Mouse (Mus musculus) CD4-positive helper T cell, adult 2 months (primary cell): ENCODE data around the gene Tbc1d4.

Experiments
- DNase-seq: peaks from one replicate; pipeline ENCODE4 v3.0.0-alpha.2; 2012; ENCODE audit warnings: low read depth, missing footprints, low spot score

Gene Tbc1d4

DNA sequence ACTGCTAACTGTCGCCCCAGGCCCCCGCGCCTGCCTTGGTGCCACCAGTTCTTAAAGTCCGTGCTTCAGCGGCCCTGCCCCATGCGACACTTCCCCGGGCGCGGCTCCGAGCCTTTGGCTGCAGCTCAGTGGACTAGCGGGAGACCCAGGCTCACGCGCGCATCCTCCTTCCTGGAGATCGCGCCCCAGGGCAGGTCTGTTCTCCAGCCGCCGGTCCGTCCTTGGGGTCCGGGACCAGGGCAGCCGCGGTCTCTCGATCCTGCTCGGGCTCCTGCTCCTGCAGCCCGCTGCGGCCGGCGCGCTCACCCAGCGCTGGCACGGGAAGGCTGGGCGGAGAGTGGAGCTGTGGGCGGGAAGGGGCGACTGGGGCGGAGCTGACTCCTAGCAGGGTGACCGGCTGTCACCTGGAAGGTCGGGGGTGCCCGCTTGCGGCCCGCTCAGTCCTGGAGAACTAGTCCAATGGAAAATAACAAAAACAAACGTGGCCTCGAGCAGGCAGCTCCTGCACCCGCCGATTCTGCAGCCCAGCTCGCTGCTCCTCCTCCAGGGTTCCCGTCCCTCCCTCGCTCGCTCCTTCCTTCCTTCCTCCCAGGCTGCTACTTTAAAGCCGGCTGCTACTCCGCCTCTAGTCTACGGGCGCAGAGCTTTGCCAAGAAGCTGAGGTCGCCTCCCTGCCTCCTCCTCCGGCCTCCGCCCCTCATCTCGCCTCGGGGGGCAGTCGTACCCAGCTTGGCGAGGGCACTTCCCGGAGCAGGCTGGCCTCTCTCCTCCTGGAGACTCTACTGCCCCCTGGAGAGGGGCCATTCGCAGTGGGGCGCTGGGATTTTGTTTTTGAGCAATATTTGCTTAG, at the start of gene Tbc1d4:
Gene Tbc1d4 (minus strand): TSS at position 673 of the 850 bp plus-strand sequence.
- DNase-seq: peak; percentile 45

DNA sequence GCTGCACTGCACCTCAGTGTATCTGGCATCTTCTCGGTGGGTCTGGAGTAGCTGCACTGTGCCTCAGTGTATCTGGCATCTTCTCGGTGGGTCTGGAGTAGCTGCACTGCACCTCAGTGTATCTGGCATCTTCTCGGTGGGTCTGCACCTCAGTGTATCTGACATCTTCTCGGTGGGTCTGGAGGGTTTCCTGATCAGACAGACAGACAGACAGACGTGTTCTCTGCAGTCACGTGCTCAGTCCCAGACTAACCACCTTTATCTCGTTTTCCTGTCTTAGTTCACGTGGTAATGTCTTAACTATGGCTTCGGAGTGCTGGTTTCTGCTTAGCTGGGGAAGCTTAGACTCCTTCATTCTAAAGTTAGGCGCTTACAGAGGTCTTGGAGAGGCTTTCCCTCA, 47.3 kb upstream of the Tbc1d4 start:
- peak; percentile 63 for DNase-seq

DNA sequence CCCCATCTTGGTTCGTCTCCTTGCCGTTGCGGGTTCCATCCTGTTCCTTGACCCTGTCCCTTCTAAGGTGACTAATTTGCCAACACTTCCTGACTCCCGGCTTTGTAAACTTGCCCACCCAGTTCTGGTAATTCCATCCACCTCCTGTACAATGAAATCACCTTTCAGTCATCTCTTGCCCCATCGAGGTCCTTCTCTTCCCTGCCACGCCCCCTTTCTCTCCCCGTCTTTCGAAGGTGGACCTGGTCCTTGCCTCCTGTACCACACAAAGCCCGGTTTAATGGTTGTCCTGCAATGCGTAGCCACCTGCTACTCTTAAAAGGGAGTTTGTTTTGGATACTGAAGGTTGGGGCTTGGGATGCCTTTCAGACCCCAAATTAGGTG, 45.5 kb upstream of the Tbc1d4 start:
- no peak for DNase-seq

DNA sequence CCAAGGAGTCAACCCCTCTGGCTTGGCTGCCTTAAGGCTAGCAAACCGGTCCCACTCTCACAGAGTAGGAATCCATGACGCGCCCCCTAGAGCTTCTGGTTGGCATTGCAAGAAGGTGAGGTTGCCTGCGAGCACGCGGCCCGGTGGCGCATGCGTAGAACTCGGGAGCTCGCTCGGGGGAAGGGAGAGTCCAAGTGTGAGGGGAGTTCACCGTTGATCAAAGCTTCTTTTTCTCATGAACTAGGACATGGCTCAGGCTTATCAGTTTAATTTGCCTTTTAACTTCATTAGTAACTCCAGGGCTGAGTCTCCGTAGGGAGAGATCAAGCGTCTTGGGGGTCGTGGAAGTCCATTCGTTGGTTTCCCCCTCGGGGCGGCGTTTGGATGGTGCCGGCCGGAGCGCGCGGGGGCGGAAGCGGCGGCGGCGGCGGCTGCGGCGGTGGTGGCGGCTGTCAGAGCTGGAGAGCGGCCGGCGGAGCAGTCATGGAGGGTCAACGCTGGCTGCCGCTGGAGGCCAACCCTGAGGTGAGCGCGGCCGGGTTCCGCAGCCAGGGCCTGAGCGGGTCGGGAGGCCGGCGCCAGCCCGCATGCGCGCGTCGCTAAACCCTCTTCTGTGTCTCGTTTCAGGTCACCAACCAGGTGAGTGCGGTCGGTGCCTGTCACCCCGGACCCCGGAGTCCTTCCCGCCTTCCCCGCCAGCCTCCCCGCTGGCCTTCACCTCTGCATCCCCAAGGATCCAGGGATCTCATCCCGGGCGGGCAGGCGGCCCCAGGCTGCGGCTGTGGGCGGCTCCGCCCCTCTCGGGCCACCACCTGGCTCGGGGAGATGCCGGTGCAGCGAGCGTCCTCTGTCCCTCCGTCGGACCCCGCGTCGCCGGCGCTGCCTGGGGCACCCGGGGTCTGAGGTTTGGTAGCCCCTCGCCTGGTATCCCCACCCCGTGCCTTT, 44.9 kb upstream of the Tbc1d4 start, which contains the start of gene Uchl3:
Gene Uchl3 (plus strand): TSS at position 387 of the 945 bp plus-strand sequence.
- peak; percentile 90 for DNase-seq

DNA sequence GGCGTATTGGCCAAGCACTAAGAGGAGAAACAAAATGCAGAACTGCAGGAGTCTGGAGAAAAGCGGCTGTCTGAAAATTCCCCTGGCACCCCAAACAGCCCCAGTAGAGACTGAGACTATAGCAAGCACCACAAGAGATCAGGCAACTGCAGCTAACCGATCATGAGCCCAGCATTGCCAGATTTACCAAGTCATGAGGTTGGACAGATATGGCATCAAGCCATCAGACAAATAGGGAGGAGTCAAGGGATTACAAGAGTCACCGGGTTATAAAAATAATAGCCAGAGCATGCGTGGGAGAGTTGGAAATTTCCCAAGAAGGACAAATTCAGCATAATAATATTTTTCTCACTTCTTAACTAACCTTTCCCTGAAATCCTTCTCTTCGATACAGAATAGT, 43.6 kb upstream of the Tbc1d4 start:
- no peak for DNase-seq

DNA sequence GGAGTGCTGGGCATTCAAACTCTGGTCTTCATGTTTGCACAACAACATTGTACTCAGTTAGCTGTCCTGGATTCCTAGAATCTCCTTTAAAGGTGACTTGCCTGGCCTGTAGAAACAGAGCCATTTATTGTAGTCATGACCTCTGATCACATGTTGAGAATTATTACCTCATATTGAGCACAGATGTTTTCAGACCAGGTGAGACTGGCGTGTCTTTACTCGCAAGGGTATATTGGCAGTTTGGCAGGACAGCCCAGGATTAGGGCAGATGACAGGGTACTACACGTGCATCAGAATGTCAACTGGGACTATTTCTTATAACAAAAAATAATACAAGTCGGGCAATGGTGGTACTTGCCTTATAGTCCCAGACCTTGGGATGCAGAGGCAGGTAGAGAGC, 41.6 kb upstream of the Tbc1d4 start:
- no peak for DNase-seq

DNA sequence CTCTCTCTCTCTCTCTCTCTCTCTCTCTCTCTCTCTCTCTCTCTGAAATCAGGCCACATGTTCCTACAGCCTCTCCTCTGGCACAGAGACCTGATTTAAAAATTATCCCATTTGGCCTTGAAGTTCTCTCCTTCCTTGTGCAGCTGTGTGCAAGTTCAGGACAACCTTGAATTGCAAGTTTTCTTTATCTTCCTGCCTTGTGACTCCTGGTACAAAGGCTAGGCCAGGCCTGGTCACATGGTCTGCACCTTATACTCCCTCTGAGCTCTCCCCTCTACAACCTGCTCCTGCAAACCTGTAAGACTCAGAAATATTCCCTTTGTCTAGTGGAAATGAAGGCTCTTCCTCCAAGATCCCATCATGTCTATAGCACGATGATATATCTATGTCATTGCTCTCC, 36.0 kb upstream of the Tbc1d4 start:
- DNase-seq: no peak

DNA sequence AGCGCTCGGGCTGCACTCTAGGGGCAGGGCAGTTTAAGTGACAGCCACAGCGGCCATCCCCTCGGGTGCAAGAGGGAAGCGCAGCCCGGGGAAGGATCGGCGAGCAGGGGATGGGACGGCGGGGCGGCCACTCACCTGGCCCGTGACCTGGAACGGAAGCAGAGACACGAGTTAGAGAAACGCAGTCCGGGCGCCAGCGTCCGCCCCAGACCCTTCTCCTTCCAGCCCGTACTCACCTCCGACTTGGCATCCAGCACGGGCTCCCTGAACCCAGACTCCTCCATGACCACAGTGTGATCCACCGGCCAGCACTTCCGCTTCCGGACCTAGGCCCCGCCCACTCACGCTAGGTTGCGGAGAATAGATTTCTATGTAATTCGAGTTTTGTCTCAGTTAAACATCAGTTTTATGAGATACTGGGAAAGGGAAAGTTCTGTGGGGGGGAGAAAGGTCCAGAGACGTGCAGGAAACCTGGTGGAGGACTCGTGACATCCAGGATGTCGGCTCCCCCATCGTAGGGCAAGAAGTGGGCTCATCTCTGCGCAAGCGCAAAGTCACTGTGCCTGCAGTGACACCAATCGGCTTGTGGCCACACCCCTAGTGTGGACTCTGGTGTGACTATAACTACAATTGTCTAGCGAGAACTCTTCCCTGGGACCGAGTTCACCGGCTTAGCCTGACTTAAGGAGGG, 31.3 kb upstream of the Tbc1d4 start, which contains the start of gene Commd6:
Gene Commd6 (minus strand): TSS at position 534 of the 691 bp plus-strand sequence.
- peak; percentile 91 for DNase-seq

DNA sequence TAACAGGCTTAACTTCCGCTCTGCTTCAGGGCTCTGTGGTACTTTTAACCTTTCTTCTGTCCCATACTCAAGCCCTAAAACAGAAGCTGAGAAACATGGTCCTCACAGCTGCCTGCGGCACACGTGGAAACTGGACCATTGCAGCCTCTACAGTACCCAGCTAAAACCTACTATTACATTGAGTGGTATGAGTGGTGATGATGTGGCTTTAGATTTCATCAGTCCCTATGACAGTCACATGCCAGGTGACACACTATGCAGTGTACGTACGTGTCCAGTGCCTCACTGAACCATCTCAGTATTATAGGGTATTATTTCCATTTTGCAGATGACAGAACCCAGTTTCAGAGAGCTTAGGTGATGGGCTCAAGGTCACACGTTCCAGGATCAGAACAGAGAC, 28.4 kb upstream of the Tbc1d4 start:
- no peak for DNase-seq

DNA sequence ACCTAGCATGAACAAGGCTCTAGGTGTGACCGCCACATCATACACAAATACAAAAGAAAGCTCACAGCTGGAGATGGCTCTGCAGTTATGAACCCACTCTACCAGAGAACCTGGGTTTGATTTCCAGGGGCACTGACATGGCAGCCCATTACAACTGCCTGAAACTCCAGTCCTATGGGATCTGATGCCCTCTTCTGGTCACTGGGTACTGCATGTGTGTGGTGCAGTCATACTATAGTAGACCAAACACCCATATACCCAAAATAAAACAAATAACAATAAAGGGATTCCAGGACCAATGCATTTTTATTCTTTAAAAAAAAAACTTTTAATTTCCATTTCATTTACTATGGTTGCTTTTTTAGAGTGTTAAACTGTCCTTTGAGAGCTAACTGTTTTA, 26.8 kb upstream of the Tbc1d4 start:
- DNase-seq: no peak

DNA sequence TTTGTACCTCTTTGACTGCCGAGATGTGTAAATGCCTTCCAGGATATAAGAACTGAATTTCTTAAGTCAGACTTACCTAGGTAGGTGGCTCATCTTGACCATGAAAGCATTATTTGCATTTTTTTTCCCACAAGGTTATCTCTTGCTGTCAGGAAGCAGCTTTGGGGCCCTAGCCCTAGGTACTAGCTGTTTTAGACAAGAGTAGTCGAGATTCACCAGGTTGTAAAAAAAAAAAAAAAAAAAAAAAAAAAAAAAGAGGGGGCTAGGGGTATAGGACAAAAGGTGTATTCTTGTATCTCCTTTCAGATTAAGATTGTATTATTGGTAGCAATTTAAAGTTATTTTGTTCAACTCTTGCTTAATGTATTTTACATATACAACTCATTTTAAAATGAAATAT, 21.6 kb upstream of the Tbc1d4 start:
- no peak for DNase-seq

DNA sequence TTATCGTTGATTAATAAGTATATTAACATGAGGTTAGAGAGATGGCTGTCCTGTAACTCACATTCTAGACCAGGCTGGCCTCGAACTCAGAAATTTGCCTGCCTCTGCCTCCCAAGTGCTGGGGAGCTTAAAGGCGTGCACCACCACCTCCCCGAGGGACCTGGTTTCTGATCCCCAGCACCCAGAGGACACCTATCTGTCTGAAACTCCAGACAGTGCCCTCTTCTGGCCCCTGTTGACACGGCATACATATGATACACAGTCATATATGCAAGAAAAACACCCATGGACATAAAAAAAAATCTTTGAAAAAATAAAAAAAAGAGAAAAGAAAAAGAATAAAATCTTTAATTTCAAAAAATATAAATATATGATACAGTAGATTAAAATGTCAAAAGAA, 8.7 kb upstream of the Tbc1d4 start:
- DNase-seq: no peak

DNA sequence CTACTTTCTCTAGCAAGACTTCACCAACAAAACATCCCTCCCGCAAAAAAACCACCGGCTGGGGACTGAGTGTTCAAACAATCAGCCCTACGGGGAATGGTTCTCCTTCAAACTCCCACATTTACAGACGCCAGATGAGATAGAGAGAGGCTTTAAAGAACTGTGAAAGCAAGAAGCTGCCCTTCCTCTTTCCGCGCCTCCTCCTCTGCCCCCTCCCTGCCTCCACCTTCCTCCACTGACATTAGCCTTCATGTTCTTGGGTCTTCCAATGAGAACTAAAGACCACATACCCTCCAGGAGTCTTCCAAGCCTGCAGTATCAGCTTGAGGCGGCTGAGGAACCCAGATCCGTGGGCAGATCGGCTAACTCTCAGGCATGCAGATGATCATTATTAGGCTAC, 7.2 kb upstream of the Tbc1d4 start:
- no peak for DNase-seq

DNA sequence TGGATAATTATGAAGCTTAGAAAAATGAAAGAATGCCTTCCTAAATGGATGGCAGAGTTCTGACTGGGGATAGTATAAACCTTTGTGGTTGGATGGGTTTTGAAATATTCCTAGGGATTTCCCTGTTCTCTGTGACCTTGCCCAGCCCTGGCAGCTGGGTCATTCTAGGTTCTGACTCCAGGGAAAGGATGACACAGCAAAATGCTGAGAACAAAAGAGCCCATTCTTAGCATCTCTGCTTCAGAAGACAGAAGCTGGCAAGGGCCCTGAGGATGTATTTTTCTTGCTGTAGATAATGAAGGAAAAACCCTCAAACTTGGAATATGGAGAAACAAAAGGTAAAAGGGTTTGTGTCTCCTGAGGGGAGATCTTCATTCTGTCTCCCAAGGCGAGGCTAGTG, 4.2 kb upstream of the Tbc1d4 start:
- no peak for DNase-seq

DNA sequence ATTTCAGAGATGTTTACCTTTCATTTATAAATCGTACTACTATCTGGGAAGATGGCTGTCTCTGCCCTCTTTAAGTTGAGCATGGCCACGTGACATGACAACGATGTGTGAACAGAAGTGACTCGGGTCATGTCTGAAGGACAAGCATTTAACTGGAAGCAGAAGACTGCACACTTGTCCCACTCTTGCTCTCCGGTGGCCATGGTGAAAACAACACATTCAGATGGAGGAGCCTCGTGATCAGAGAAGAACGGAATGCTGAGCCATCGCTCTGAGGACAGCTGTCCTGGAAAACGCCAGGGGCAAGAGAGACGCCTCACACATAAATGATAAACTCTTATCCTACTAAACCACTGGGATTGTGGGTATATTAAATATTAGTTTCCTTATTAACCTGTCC, 1.7 kb upstream of the Tbc1d4 start:
- no peak for DNase-seq

DNA sequence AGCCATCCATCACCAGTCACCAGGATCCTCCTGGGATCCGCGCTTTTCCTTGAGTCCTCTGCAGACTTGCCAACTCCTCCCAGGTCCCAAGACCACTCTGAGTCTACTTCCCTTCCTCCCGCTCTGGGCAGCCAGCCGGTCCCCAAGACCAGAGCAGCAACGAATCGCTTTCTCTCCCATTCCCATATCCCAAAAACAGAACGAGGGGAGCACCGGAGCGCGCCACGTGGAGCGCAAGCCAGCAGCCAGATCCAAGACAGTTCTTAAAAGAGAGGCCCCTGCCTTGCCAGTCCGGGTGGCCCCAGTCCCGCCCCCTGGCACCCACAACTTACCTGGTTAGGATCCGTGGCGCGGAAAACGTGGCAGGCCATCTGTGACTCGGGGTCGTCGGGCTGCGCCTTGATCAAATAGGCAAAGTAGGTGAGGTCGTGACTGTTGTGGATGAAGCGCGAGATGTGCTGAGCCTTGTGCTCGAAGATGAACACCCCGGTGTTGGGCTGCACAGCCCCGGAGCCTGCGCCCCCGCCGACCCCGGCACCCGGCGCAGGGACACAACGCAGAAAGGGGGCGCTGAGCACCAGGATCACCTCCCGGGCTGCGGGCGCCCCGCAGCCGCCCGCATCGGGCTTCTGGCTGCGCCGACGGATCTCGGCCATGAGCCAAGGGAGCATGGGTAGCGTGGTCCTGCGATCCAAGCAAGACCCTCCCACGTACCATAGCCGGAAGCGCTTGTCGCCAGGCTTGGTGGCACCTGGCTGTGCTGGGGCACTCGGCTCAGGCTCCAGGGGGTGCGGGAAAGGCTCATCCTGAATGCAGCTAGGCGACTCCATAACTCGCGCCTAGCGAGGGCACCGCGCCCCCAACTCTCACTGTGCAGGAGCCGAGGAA, 1.1 kb downstream of the Tbc1d4 start:
- DNase-seq: peak; percentile 10

DNA sequence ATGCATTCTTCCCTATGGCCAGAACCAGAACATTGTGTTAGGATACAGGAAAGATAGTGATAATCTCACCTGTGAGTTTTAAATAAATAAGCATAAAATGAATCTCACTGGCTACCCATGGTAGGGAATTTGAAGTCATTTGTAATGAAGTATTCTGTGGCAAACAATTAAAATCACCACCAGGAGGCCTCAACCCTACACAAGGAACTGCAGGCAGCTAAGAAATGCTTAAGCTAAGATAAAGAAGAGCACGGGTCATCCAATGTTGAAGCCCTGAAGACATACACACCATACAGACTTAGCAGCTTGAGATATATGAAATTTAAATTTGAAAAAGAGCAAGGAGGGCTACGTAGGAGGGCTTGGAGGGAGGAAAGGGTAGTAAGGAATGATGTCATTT, 3.1 kb downstream of the Tbc1d4 start:
- DNase-seq: no peak

DNA sequence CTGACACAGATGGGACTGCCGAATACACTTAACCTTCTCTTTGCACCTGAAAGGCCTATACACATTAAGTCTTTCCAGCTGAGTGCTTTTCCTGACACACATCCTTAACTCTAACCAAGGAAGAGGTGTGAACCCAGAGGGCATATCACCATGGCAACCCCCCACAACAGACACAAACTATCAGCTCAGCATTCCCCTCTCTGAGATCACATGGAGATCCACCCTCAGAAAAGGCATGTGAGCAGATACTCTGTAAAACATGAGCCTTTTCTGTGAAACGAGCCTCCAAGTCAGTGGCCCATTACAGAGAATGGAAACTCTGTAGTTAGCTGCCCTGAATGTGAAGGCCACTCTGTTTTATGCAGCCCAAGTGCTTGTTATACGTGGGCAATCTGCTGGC, 6.1 kb downstream of the Tbc1d4 start:
- no peak for DNase-seq

DNA sequence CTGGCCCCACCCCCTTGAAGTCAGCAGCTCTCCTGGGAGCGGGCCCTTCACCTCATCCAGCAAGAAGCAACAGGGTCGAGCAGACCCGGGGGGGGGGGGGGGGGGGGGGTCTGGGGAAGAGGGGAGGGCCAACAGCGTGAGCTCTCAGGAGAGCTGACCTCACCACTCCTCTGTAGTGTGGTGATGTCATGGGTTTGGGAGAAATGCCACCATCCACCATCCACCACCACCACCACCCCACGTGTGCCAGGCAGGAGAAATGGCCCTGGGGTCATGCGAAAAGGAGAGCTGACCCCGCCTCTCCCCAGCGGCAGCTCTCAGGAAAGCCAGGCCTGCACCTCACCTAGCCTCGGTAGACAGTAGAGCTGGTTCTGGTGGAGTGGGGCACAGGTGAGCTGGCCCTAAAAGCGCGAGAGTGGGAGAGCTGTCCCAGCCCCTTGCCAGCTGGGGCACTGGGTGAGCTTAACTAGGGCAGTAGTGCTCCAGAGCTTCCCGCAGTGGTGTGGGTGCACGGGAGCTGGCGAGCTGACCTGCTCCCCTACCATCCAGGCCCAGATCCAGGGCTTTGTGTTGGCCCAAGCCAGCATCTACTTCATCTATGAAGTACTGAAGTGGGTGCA, 11.8 kb downstream of the Tbc1d4 start:
- no peak for DNase-seq

DNA sequence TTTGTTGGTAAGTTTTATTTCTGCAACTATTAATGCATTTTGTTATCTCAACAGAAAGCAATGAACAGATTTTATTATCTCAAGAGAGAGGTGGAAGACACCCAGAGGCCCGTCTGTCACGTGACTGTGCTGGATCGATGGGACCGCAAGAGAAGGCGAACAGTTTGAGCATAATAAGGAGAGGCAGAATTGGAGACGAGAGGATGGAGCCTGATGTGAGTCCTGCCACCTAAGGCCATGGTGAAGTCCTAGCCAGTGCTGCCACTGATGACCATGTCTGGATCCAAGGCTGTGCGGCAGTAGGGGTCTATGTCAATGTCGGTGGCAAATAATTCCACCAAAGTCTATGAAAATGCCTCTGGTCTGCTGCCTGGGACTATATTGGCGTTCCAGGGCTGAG, 12.3 kb downstream of the Tbc1d4 start:
- DNase-seq: no peak
